16 mouse cellular contexts compared by ENCODE assay signal in the genomic region with DNA sequence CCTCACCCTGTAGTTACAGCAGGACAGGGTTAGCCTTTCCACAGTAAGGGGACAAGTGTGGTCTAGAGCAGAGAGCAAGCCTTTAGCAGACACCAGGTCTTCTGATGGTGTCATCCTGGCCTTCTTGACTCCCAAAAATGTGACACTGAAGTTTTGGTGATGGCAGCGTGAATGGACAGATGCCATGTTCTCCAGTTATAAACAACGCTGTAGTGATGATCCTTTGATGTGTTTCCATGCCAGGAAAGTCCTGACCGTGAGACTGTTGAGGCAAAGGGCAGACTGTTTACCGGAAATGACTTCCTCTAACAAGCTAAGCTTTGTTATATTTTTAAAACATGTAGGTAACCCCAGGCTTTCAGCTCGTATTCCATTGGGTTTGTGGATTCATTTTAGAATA.
"Had no signal": no experiment of that assay in that cellular context is flagged by ENCODE, and none has a peak within 500 bp of the region (broad histone marks: within the 10 kb centered on the region; RNA-seq: fewer than 3 reads in every experiment).

No protein-coding gene starts in this region.

- H3K4me3 ChIP-seq: intestine, embryonic 15.5 days; limb, embryonic 13.5 days; liver, embryonic 13.5 days; midbrain, embryonic 15.5 days; neural tube, embryonic 13.5 days; stomach, embryonic 15.5 days had no signal

- H3K27ac ChIP-seq: hindbrain, postnatal 0 days; intestine, embryonic 15.5 days; limb, embryonic 13.5 days; liver, embryonic 13.5 days; midbrain, embryonic 15.5 days; neural tube, embryonic 13.5 days; stomach, embryonic 15.5 days had no signal

- DNase-seq: kidney, adult 18-20 months; kidney, postnatal 10 days; left cerebral cortex, postnatal 4 days; liver, embryonic 13.5 days; lung, adult 18-20 months; lung, postnatal 14 days; retina, postnatal 1 day; right cerebral cortex, postnatal 4 days; thymus, postnatal 36 days had no signal

- H3K36me3 ChIP-seq: intestine, embryonic 15.5 days; limb, embryonic 13.5 days; liver, embryonic 13.5 days; midbrain, embryonic 15.5 days; neural tube, embryonic 13.5 days; stomach, embryonic 15.5 days had no signal

- H3K9me3 ChIP-seq: intestine, embryonic 15.5 days; limb, embryonic 13.5 days; liver, embryonic 13.5 days; midbrain, embryonic 15.5 days; neural tube, embryonic 13.5 days; stomach, embryonic 15.5 days had no signal

- H3K27me3 ChIP-seq: intestine, embryonic 15.5 days; limb, embryonic 13.5 days; liver, embryonic 13.5 days; midbrain, embryonic 15.5 days; neural tube, embryonic 13.5 days; stomach, embryonic 15.5 days had no signal

- ATAC-seq: hindbrain, postnatal 0 days; intestine, embryonic 15.5 days; midbrain, embryonic 15.5 days had no signal

- H3K9ac ChIP-seq: intestine, embryonic 15.5 days; limb, embryonic 13.5 days; liver, embryonic 13.5 days; midbrain, embryonic 15.5 days; neural tube, embryonic 13.5 days; stomach, embryonic 15.5 days had no signal

- H3K4me2 ChIP-seq: intestine, embryonic 15.5 days; limb, embryonic 13.5 days; liver, embryonic 13.5 days; midbrain, embryonic 11.5 days; midbrain, embryonic 15.5 days; neural tube, embryonic 13.5 days; stomach, embryonic 15.5 days had no signal
